Mouse (Mus musculus): ENCODE data around the gene Zfp341. TPM values are rescaled to one million over a fixed set of nuclear protein-coding genes. Genes with fewer than 3 reads are reported as not detected.

Zfp341 gene
- polyA plus RNA-seq, 1 experiment = 6.1 TPM

- Histone ChIP-seq H3K4me1 (ENCODE audit: control insufficient read depth, insufficient read depth, insufficient read length) (no peaks in the 10 kb centered on the region), H3K4me3 (ENCODE audit: extremely low read depth, insufficient read depth, insufficient read length) (no peak overlapping the region), H3K27me3 (ENCODE audit: control insufficient read depth, insufficient read depth, low read length) (no peaks in the 10 kb centered on the region), H3K27ac (ENCODE audit: insufficient read depth, low read length) (no peak overlapping the region), H3K36me3 (ENCODE audit: control insufficient read depth, insufficient read depth, low read length) (peaks cover 17% of the 10 kb centered on the region)
- no peak for DNase-seq (ENCODE audit: low read depth in 1 of 2, low spot score in 2 of 2)
- WGBS = 94% methylated on average over 9 of the region's 9 CpGs
- TF ChIP-seq CTCF (IDR thresholded peaks at IDR 0.05; ENCODE audit: extremely low read depth, insufficient read depth, insufficient read length, insufficient replicate concordance) (no peak), POLR2A (IDR thresholded peaks at IDR 0.05; ENCODE audit: low read depth, low read length) (no peak)
Measured at GRCm38 (mm10) chr2:154642005-154642459, 28.9 kb downstream of the Zfp341 start.

- Histone ChIP-seq H3K4me1 (ENCODE audit: control insufficient read depth, insufficient read depth, insufficient read length) (no peaks in the 10 kb centered on the region), H3K27me3 (ENCODE audit: control insufficient read depth, insufficient read depth, low read length) (no peaks in the 10 kb centered on the region), H3K27ac (ENCODE audit: insufficient read depth, low read length) (no peak overlapping the region), H3K36me3 (ENCODE audit: control insufficient read depth, insufficient read depth, low read length) (peaks cover 15% of the 10 kb centered on the region), H3K4me3 (ENCODE audit: extremely low read depth, insufficient read depth, insufficient read length) (no peak overlapping the region)
- no peak for DNase-seq (ENCODE audit: low read depth in 1 of 2, low spot score in 2 of 2)
- 85% methylated on average over 6 of the region's 6 CpGs for WGBS
- TF ChIP-seq POLR2A (IDR thresholded peaks at IDR 0.05; ENCODE audit: low read depth, low read length) (no peak), CTCF (IDR thresholded peaks at IDR 0.05; ENCODE audit: extremely low read depth, insufficient read depth, insufficient read length, insufficient replicate concordance) (no peak)
Measured at GRCm38 (mm10) chr2:154642712-154643385, 29.8 kb downstream of the Zfp341 start.

- 82% methylated on average over 5 of the region's 5 CpGs for WGBS
Measured at GRCm38 (mm10) chr2:154646634-154647033, 33.5 kb downstream of the Zfp341 start.

GRCm38 (mm10) chr2:154648086-154648485 is 35.0 kb downstream of the Zfp341 start:
- WGBS = 41% methylated on average over 3 of the region's 3 CpGs
- no peak overlapping the region for H3K27ac ChIP-seq (ENCODE audit: insufficient read depth, low read length)
- H3K27me3 ChIP-seq (ENCODE audit: control insufficient read depth, insufficient read depth, low read length) = no peaks in the 10 kb centered on the region
- peak in 1 of 2 experiments; percentile 26 for DNase-seq (ENCODE audit: low read depth in 1 of 2, low spot score in 2 of 2)
- H3K36me3 ChIP-seq (ENCODE audit: control insufficient read depth, insufficient read depth, low read length) = peaks cover 2% of the 10 kb centered on the region; the same call in 1 of the 2 replicates
- TF ChIP-seq CTCF (IDR thresholded peaks at IDR 0.05; ENCODE audit: extremely low read depth, insufficient read depth, insufficient read length, insufficient replicate concordance) (peak; percentile 18; the same call in 1 of the 2 replicates), POLR2A (IDR thresholded peaks at IDR 0.05; ENCODE audit: low read depth, low read length) (no peak)
- no peak overlapping the region for H3K4me3 ChIP-seq (ENCODE audit: extremely low read depth, insufficient read depth, insufficient read length)
- no peaks in the 10 kb centered on the region for H3K4me1 ChIP-seq (ENCODE audit: control insufficient read depth, insufficient read depth, insufficient read length)

More at GRCm38 (mm10) chr2:154646634-154647033, 33.5 kb downstream of the Zfp341 start:
- H3K27me3 ChIP-seq (ENCODE audit: control insufficient read depth, insufficient read depth, low read length) = no peaks in the 10 kb centered on the region
- no peaks in the 10 kb centered on the region for H3K4me1 ChIP-seq (ENCODE audit: control insufficient read depth, insufficient read depth, insufficient read length)
- TF ChIP-seq CTCF (IDR thresholded peaks at IDR 0.05; ENCODE audit: extremely low read depth, insufficient read depth, insufficient read length, insufficient replicate concordance) (peak; percentile 12; the same call in 1 of the 2 replicates), POLR2A (IDR thresholded peaks at IDR 0.05; ENCODE audit: low read depth, low read length) (no peak)
- DNase-seq (ENCODE audit: low read depth in 1 of 2, low spot score in 2 of 2) = no peak
- no peak overlapping the region for H3K4me3 ChIP-seq (ENCODE audit: extremely low read depth, insufficient read depth, insufficient read length)
- no peak overlapping the region for H3K27ac ChIP-seq (ENCODE audit: insufficient read depth, low read length)
- peaks cover 5% of the 10 kb centered on the region; the same call in 1 of the 2 replicates for H3K36me3 ChIP-seq (ENCODE audit: control insufficient read depth, insufficient read depth, low read length)

GRCm38 (mm10) chr2:154650404-154650803 is 37.3 kb downstream of the Zfp341 start:
- no peak for TF ChIP-seq POLR2A (IDR thresholded peaks at IDR 0.05; ENCODE audit: low read depth, low read length)
- TF ChIP-seq CTCF (IDR thresholded peaks at IDR 0.05; ENCODE audit: extremely low read depth, insufficient read depth, insufficient read length, insufficient replicate concordance) = no peak
- no peaks in the 10 kb centered on the region for H3K27me3 ChIP-seq (ENCODE audit: control insufficient read depth, insufficient read depth, low read length)
- H3K27ac ChIP-seq (ENCODE audit: insufficient read depth, low read length) = no peak overlapping the region
- no peaks in the 10 kb centered on the region for H3K4me1 ChIP-seq (ENCODE audit: control insufficient read depth, insufficient read depth, insufficient read length)
- no peak overlapping the region for H3K4me3 ChIP-seq (ENCODE audit: extremely low read depth, insufficient read depth, insufficient read length)
- 90% methylated on average over 3 of the region's 3 CpGs for WGBS
- no peak for DNase-seq (ENCODE audit: low read depth in 1 of 2, low spot score in 2 of 2)
- 0 out of 2 replicates have a peak, but pooled peaks cover 1% of the 10 kb centered on the region for H3K36me3 ChIP-seq (ENCODE audit: control insufficient read depth, insufficient read depth, low read length)

- Histone ChIP-seq H3K36me3 (ENCODE audit: control insufficient read depth, insufficient read depth, low read length) (no peaks in the 10 kb centered on the region), H3K4me3 (ENCODE audit: extremely low read depth, insufficient read depth, insufficient read length) (no peak within 1 kb of the TSS), H3K4me1 (ENCODE audit: control insufficient read depth, insufficient read depth, insufficient read length) (0 out of 2 replicates have a peak, but pooled peaks cover 2% of the 10 kb centered on the region), H3K27ac (ENCODE audit: insufficient read depth, low read length) (no peak within 1 kb of the TSS), H3K27me3 (ENCODE audit: control insufficient read depth, insufficient read depth, low read length) (no peaks in the 10 kb centered on the region)
- 82% methylated on average over 8 of the region's 8 CpGs for WGBS
- TF ChIP-seq CTCF (IDR thresholded peaks at IDR 0.05; ENCODE audit: extremely low read depth, insufficient read depth, insufficient read length, insufficient replicate concordance) = no peak
- TF ChIP-seq POLR2A (IDR thresholded peaks at IDR 0.05; ENCODE audit: low read depth, low read length) = no peak
- DNase-seq (ENCODE audit: low read depth in 1 of 2, low spot score in 2 of 2) = no peak
Measured at GRCm38 (mm10) chr2:154651363-154651762, 38.3 kb downstream of the Zfp341 start, which contains the start of gene Chmp4b. Gene Chmp4b (plus strand): TSS chr2:154651705.

- no peak overlapping the region for H3K4me3 ChIP-seq (ENCODE audit: extremely low read depth, insufficient read depth, insufficient read length)
- H3K36me3 ChIP-seq (ENCODE audit: control insufficient read depth, insufficient read depth, low read length) = no peaks in the 10 kb centered on the region
- H3K27ac ChIP-seq (ENCODE audit: insufficient read depth, low read length) = no peak overlapping the region
- peaks cover 10% of the 10 kb centered on the region; the same call in 1 of the 2 replicates for H3K4me1 ChIP-seq (ENCODE audit: control insufficient read depth, insufficient read depth, insufficient read length)
- H3K27me3 ChIP-seq (ENCODE audit: control insufficient read depth, insufficient read depth, low read length) = no peaks in the 10 kb centered on the region
- 98% methylated on average over 12 of the region's 12 CpGs for WGBS
- DNase-seq (ENCODE audit: low read depth in 1 of 2, low spot score in 2 of 2) = no peak
- TF ChIP-seq CTCF (IDR thresholded peaks at IDR 0.05; ENCODE audit: extremely low read depth, insufficient read depth, insufficient read length, insufficient replicate concordance) (no peak), POLR2A (IDR thresholded peaks at IDR 0.05; ENCODE audit: low read depth, low read length) (no peak)
Measured at GRCm38 (mm10) chr2:154654976-154655375, 41.9 kb downstream of the Zfp341 start.
